Mouse (Mus musculus): ENCODE results near the gene Akap13.

- TF ChIP-seq EP300 (IDR thresholded peaks at IDR 0.05; ENCODE audit: low read length): no peak
- no peak for TF ChIP-seq TBP (conservative IDR thresholded peaks at IDR 0.05; ENCODE audit: low read depth, low read length)
- TF ChIP-seq ZMIZ1 (IDR thresholded peaks at IDR 0.05; ENCODE audit: low read depth, low read length): no peak
- no peak for TF ChIP-seq USF1 (IDR thresholded peaks at IDR 0.05; ENCODE audit: low read depth, low read length)
- TF ChIP-seq MAFK (IDR thresholded peaks at IDR 0.05; ENCODE audit: insufficient replicate concordance, low read length): no peak
- no peak for TF ChIP-seq ELF1 (IDR thresholded peaks at IDR 0.05; ENCODE audit: low read depth, low read length)
- TF ChIP-seq CTCF (conservative IDR thresholded peaks at IDR 0.05 in 1 of 2, IDR thresholded peaks at IDR 0.05 in 1 of 2; ENCODE audit: low read depth in 2 of 2, low read length in 2 of 2): no peak
- TF ChIP-seq JUND (conservative IDR thresholded peaks at IDR 0.05; ENCODE audit: low read depth, low read length): no peak
- TF ChIP-seq POLR2A (IDR thresholded peaks at IDR 0.05; ENCODE audit: low read depth, low read length): no peak
- no peak for TF ChIP-seq MAX (IDR thresholded peaks at IDR 0.05; ENCODE audit: low read length)
- TF ChIP-seq GABPA (IDR thresholded peaks at IDR 0.05; ENCODE audit: insufficient replicate concordance, low read depth, low read length): no peak
- no peak for TF ChIP-seq ETS1 (conservative IDR thresholded peaks at IDR 0.05; ENCODE audit: low read depth, low read length)
- TF ChIP-seq SMC3 (IDR thresholded peaks at IDR 0.05; ENCODE audit: low read depth, low read length): no peak
- TF ChIP-seq BHLHE40 (IDR thresholded peaks at IDR 0.05; ENCODE audit: low read depth, low read length): no peak
Observed at GRCm38 (mm10) chr7:75431043-75431442, 24.3 kb upstream of the Akap13 start.
